Mouse (Mus musculus): Measurements from ENCODE around the gene Cab39l. TPM values are rescaled to one million over a fixed set of nuclear protein-coding genes. Genes with fewer than 3 reads are reported as not detected.

Cab39l gene
- polyA plus RNA-seq, 1 experiment from 2014 or later = 47.4 TPM

GRCm38 (mm10) chr14:59435206-59435605, 5.6 kb upstream of the Cab39l start:
- Histone ChIP-seq H3K27me3 (replicated peaks; ENCODE audit: control insufficient read depth, insufficient read depth, low read length) (no peaks in the 10 kb centered on the region), H3K4me2 (no peak overlapping the region), H3K27ac (ENCODE audit: low read depth, low read length) (no peak overlapping the region), H3K9ac (ENCODE audit: low read depth, low read length) (no peak overlapping the region), H3K9me3 (ENCODE audit: control insufficient read depth, low read length) (no peaks in the 10 kb centered on the region), H3K4me1 (replicated peaks; ENCODE audit: control insufficient read depth, insufficient read depth, low read length) (peaks cover 7% of the 10 kb centered on the region), H3K4me3 (ENCODE audit: low read depth, low read length) (no peak overlapping the region), H3K36me3 (ENCODE audit: control insufficient read depth, insufficient read depth, low read length) (no peaks in the 10 kb centered on the region; the same call in 1 of the 2 replicates)
- no peak for DNase-seq (ENCODE audit: low spot score)
- ATAC-seq (replicated peaks; ENCODE audit: low FRiP score) = no peak

- H3K4me3 ChIP-seq (ENCODE audit: low read depth, low read length) = no peak overlapping the region
- no peak overlapping the region for H3K27ac ChIP-seq (ENCODE audit: low read depth, low read length)
- H3K9me3 ChIP-seq (ENCODE audit: control insufficient read depth, low read length) = no peaks in the 10 kb centered on the region
- H3K9ac ChIP-seq (ENCODE audit: low read depth, low read length) = no peak overlapping the region
- H3K27me3 ChIP-seq (replicated peaks; ENCODE audit: control insufficient read depth, insufficient read depth, low read length) = no peaks in the 10 kb centered on the region
- peaks cover 7% of the 10 kb centered on the region for H3K4me1 ChIP-seq (replicated peaks; ENCODE audit: control insufficient read depth, insufficient read depth, low read length)
- H3K4me2 ChIP-seq = no peak overlapping the region
- no peak for ATAC-seq (replicated peaks; ENCODE audit: low FRiP score)
- no peak for DNase-seq (ENCODE audit: low spot score)
- 90% methylated on average over 3 of the region's 3 CpGs for WGBS
- H3K36me3 ChIP-seq (ENCODE audit: control insufficient read depth, insufficient read depth, low read length) = no peaks in the 10 kb centered on the region; the same call in 1 of the 2 replicates
Observed at GRCm38 (mm10) chr14:59437398-59437797, 3.4 kb upstream of the Cab39l start.

- Histone ChIP-seq H3K4me3 (ENCODE audit: low read depth, low read length) (no peak overlapping the region), H3K36me3 (ENCODE audit: control insufficient read depth, insufficient read depth, low read length) (no peaks in the 10 kb centered on the region; the same call in 1 of the 2 replicates), H3K9ac (ENCODE audit: low read depth, low read length) (no peak overlapping the region), H3K9me3 (ENCODE audit: control insufficient read depth, low read length) (no peaks in the 10 kb centered on the region), H3K4me2 (peak overlapping the region; percentile 73; the same call in 1 of the 2 replicates), H3K27ac (ENCODE audit: low read depth, low read length) (no peak overlapping the region), H3K27me3 (replicated peaks; ENCODE audit: control insufficient read depth, insufficient read depth, low read length) (no peaks in the 10 kb centered on the region), H3K4me1 (replicated peaks; ENCODE audit: control insufficient read depth, insufficient read depth, low read length) (peaks cover 7% of the 10 kb centered on the region)
- DNase-seq (ENCODE audit: low spot score) (no peak), ATAC-seq (replicated peaks; ENCODE audit: low FRiP score) (no peak)
- WGBS = 66% methylated on average over 2 of the region's 2 CpGs
Observed at GRCm38 (mm10) chr14:59438505-59438904, 2.3 kb upstream of the Cab39l start.

GRCm38 (mm10) chr14:59440039-59440438, 733 bp upstream of the Cab39l start:
- Histone ChIP-seq H3K4me2 (peak overlapping the region; percentile 73), H3K4me3 (ENCODE audit: low read depth, low read length) (peak overlapping the region; percentile 89), H3K36me3 (ENCODE audit: control insufficient read depth, insufficient read depth, low read length) (no peaks in the 10 kb centered on the region; the same call in 1 of the 2 replicates), H3K27ac (ENCODE audit: low read depth, low read length) (peak overlapping the region; percentile 76; the same call in 1 of the 2 replicates), H3K9me3 (ENCODE audit: control insufficient read depth, low read length) (no peaks in the 10 kb centered on the region), H3K4me1 (replicated peaks; ENCODE audit: control insufficient read depth, insufficient read depth, low read length) (peaks cover 7% of the 10 kb centered on the region), H3K9ac (ENCODE audit: low read depth, low read length) (peak overlapping the region; percentile 92), H3K27me3 (replicated peaks; ENCODE audit: control insufficient read depth, insufficient read depth, low read length) (no peaks in the 10 kb centered on the region)
- WGBS = 18% methylated on average over 7 of the region's 7 CpGs
- DNase-seq (ENCODE audit: low spot score) = no peak
- no peak for ATAC-seq (replicated peaks; ENCODE audit: low FRiP score)

GRCm38 (mm10) chr14:59441472-59441805, 667 bp downstream of the Cab39l start:
- Histone ChIP-seq H3K36me3 (ENCODE audit: control insufficient read depth, insufficient read depth, low read length) (no peaks in the 10 kb centered on the region), H3K4me1 (replicated peaks; ENCODE audit: control insufficient read depth, insufficient read depth, low read length) (peaks cover 7% of the 10 kb centered on the region), H3K9ac (ENCODE audit: low read depth, low read length) (peak overlapping the region; percentile 92), H3K4me3 (ENCODE audit: low read depth, low read length) (peak overlapping the region; percentile 89), H3K4me2 (peak overlapping the region; percentile 73), H3K27me3 (replicated peaks; ENCODE audit: control insufficient read depth, insufficient read depth, low read length) (no peaks in the 10 kb centered on the region), H3K9me3 (ENCODE audit: control insufficient read depth, low read length) (no peaks in the 10 kb centered on the region), H3K27ac (ENCODE audit: low read depth, low read length) (peak overlapping the region; percentile 93)
- ATAC-seq (replicated peaks; ENCODE audit: low FRiP score) (no peak), DNase-seq (ENCODE audit: low spot score) (no peak)
- WGBS = 10% methylated on average over 6 of the region's 6 CpGs

GRCm38 (mm10) chr14:59445421-59445820, 4.6 kb downstream of the Cab39l start:
- DNase-seq (ENCODE audit: low spot score) (no peak), ATAC-seq (replicated peaks; ENCODE audit: low FRiP score) (no peak)
- no peak overlapping the region for H3K4me2 ChIP-seq
- 73% methylated on average over 1 of the region's 1 CpGs for WGBS
- no peaks in the 10 kb centered on the region for H3K27me3 ChIP-seq (replicated peaks; ENCODE audit: control insufficient read depth, insufficient read depth, low read length)
- H3K27ac ChIP-seq (ENCODE audit: low read depth, low read length) = no peak overlapping the region
- H3K9ac ChIP-seq (ENCODE audit: low read depth, low read length) = no peak overlapping the region
- H3K4me1 ChIP-seq (replicated peaks; ENCODE audit: control insufficient read depth, insufficient read depth, low read length) = no peaks in the 10 kb centered on the region
- no peak overlapping the region for H3K4me3 ChIP-seq (ENCODE audit: low read depth, low read length)
- no peaks in the 10 kb centered on the region for H3K36me3 ChIP-seq (ENCODE audit: control insufficient read depth, insufficient read depth, low read length)
- H3K9me3 ChIP-seq (ENCODE audit: control insufficient read depth, low read length) = no peaks in the 10 kb centered on the region

- Histone ChIP-seq H3K27ac (ENCODE audit: low read depth, low read length) (no peak overlapping the region), H3K4me2 (no peak overlapping the region), H3K4me1 (replicated peaks; ENCODE audit: control insufficient read depth, insufficient read depth, low read length) (no peaks in the 10 kb centered on the region), H3K27me3 (replicated peaks; ENCODE audit: control insufficient read depth, insufficient read depth, low read length) (no peaks in the 10 kb centered on the region), H3K36me3 (ENCODE audit: control insufficient read depth, insufficient read depth, low read length) (no peaks in the 10 kb centered on the region), H3K9me3 (ENCODE audit: control insufficient read depth, low read length) (no peaks in the 10 kb centered on the region), H3K9ac (ENCODE audit: low read depth, low read length) (no peak overlapping the region), H3K4me3 (ENCODE audit: low read depth, low read length) (no peak overlapping the region)
- no peak for ATAC-seq (replicated peaks; ENCODE audit: low FRiP score)
- DNase-seq (ENCODE audit: low spot score) = no peak
Observed at GRCm38 (mm10) chr14:59447981-59448380, 7.2 kb downstream of the Cab39l start.

GRCm38 (mm10) chr14:59466503-59466902, 25.7 kb downstream of the Cab39l start:
- H3K4me2 ChIP-seq = no peak overlapping the region
- H3K9ac ChIP-seq (ENCODE audit: low read depth, low read length) = no peak overlapping the region
- H3K27me3 ChIP-seq (replicated peaks; ENCODE audit: control insufficient read depth, insufficient read depth, low read length) = no peaks in the 10 kb centered on the region
- H3K4me3 ChIP-seq (ENCODE audit: low read depth, low read length) = no peak overlapping the region
- H3K9me3 ChIP-seq (ENCODE audit: control insufficient read depth, low read length) = no peaks in the 10 kb centered on the region
- ATAC-seq (replicated peaks; ENCODE audit: low FRiP score) (no peak), DNase-seq (ENCODE audit: low spot score) (no peak)
- H3K27ac ChIP-seq (ENCODE audit: low read depth, low read length) = no peak overlapping the region
- WGBS = 93% methylated on average over 2 of the region's 2 CpGs
- no peaks in the 10 kb centered on the region for H3K4me1 ChIP-seq (replicated peaks; ENCODE audit: control insufficient read depth, insufficient read depth, low read length)
- H3K36me3 ChIP-seq (ENCODE audit: control insufficient read depth, insufficient read depth, low read length) = no peaks in the 10 kb centered on the region; the same call in 1 of the 2 replicates

- 67% methylated on average over 1 of the region's 1 CpGs for WGBS
- H3K27ac ChIP-seq (ENCODE audit: low read depth, low read length) = no peak overlapping the region
- no peaks in the 10 kb centered on the region for H3K27me3 ChIP-seq (replicated peaks; ENCODE audit: control insufficient read depth, insufficient read depth, low read length)
- H3K36me3 ChIP-seq (ENCODE audit: control insufficient read depth, insufficient read depth, low read length) = no peaks in the 10 kb centered on the region
- no peak for ATAC-seq (replicated peaks; ENCODE audit: low FRiP score)
- DNase-seq (ENCODE audit: low spot score) = no peak
- no peaks in the 10 kb centered on the region for H3K4me1 ChIP-seq (replicated peaks; ENCODE audit: control insufficient read depth, insufficient read depth, low read length)
- no peak overlapping the region for H3K4me3 ChIP-seq (ENCODE audit: low read depth, low read length)
- no peaks in the 10 kb centered on the region for H3K9me3 ChIP-seq (ENCODE audit: control insufficient read depth, low read length)
- no peak overlapping the region for H3K4me2 ChIP-seq
- no peak overlapping the region for H3K9ac ChIP-seq (ENCODE audit: low read depth, low read length)
Observed at GRCm38 (mm10) chr14:59467798-59468197, 27.0 kb downstream of the Cab39l start.

Measured in liver, embryonic 11.5 days (tissue).